Mouse (Mus musculus): Measurements from ENCODE around the gene Kcne2. TPM values are rescaled to one million over a fixed set of nuclear protein-coding genes. Genes with fewer than 3 reads are reported as not detected.

Kcne2 gene
- polyA plus RNA-seq, 1 experiment from 2014 or later: 0.24 TPM

DNA sequence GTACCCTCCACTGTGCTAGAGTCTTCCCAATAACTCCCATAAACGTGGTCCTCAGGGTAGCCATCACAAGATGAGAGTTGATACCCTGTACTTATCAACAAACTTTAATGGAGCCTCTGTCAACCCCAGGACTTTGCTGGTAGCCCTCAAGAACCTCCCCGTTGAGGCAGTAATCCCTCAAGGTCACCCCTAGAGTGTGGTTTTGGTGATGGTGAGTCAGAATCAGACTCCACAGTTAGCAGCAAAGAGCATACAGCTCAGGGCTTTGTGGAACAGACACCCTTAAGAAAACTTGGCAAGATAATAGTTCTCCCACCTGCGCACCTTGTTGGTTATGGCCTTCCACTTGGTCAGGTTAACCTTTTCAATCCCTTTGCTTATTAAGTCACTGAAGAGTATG is 28.2 kb downstream of the Kcne2 start:
- Histone ChIP-seq H3K27me3 (ENCODE audit: control insufficient read depth, insufficient read depth, low read length) (no peaks in the 10 kb centered on the region), H3K9ac (replicated peaks; ENCODE audit: low read depth, low read length) (no peak overlapping the region), H3K4me3 (ENCODE audit: low read depth, low read length) (no peak overlapping the region), H3K36me3 (ENCODE audit: control insufficient read depth, insufficient read depth, low read length) (no peaks in the 10 kb centered on the region), H3K4me2 (ENCODE audit: low read depth, low read length) (no peak overlapping the region), H3K9me3 (ENCODE audit: control insufficient read depth, low read length) (no peaks in the 10 kb centered on the region), H3K4me1 (ENCODE audit: control insufficient read depth, insufficient read depth, low read length) (no peaks in the 10 kb centered on the region), H3K27ac (ENCODE audit: low read depth, low read length) (no peak overlapping the region)
- ATAC-seq (ENCODE audit: low read depth): no peak
- 81% methylated on average over 3 of the region's 3 CpGs for WGBS

DNA sequence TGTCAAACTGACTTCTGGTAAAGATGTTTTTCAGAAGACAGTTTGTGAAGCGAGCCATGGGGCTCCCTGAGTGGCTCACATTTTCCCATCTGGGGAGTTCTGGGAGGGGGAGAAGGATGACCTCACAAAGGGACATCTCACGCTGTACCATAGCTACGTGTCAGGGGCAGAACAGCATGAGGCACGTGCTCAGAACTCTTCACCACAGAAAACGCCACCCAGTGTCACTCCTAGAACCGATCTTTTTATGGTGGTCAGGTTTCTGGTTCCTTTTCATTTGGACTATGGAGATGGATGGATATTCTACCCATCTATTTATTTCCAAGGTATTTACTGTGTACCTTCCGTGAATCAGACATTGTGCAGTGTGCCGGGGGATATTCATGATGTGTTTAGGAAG is 29.2 kb downstream of the Kcne2 start, which contains the start of gene Fam243:
TSS of gene Fam243 (minus strand) at position 101 of the 400 bp plus-strand sequence.
- no peak for ATAC-seq (ENCODE audit: low read depth)
- Histone ChIP-seq H3K4me2 (ENCODE audit: low read depth, low read length) (no peak within 1 kb of the TSS), H3K9ac (replicated peaks; ENCODE audit: low read depth, low read length) (no peak within 1 kb of the TSS), H3K4me3 (ENCODE audit: low read depth, low read length) (no peak within 1 kb of the TSS), H3K27me3 (ENCODE audit: control insufficient read depth, insufficient read depth, low read length) (no peaks in the 10 kb centered on the region), H3K9me3 (ENCODE audit: control insufficient read depth, low read length) (no peaks in the 10 kb centered on the region), H3K36me3 (ENCODE audit: control insufficient read depth, insufficient read depth, low read length) (no peaks in the 10 kb centered on the region), H3K4me1 (ENCODE audit: control insufficient read depth, insufficient read depth, low read length) (no peaks in the 10 kb centered on the region), H3K27ac (ENCODE audit: low read depth, low read length) (no peak within 1 kb of the TSS)
- 90% methylated on average over 8 of the region's 8 CpGs for WGBS

DNA sequence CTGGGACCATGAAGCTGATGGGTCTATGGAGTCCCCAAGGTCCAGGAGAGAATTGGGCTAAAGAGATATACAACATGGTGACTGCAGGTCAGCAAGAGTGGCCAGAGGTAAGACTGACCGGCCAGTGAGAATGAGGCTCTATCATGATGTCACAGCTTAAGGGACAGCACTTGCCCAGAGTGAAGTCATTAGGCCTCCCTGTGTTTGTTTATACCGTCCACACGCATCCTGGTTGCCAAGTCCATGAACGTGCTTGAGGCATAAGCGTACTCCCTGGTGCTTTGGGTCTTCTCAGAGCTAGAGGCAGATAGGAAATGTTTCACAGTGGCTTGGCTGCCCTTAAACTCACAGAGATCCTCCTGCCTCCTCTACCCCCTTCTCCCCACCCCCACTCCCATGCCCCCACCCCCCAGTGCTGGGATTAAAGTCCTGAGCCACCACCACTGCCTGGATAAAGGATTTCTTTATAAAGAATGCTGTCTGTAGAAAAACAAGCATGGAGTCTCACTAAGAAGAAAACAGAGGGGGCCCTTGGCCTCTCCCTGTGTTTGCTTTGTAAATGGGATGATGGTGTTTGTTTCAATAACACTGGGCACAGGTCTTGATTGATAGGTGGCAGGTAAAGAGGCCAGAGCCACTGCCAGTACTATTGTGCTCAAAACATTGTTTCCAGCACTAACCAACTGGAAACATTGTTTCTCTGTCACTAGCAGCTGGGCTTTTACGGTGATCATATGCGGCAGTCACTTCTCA is 32.3 kb downstream of the Kcne2 start:
- Histone ChIP-seq H3K4me1 (ENCODE audit: control insufficient read depth, insufficient read depth, low read length) (no peaks in the 10 kb centered on the region), H3K4me3 (ENCODE audit: low read depth, low read length) (no peak overlapping the region), H3K9ac (replicated peaks; ENCODE audit: low read depth, low read length) (no peak overlapping the region), H3K27ac (ENCODE audit: low read depth, low read length) (no peak overlapping the region), H3K4me2 (ENCODE audit: low read depth, low read length) (no peak overlapping the region), H3K27me3 (ENCODE audit: control insufficient read depth, insufficient read depth, low read length) (no peaks in the 10 kb centered on the region), H3K36me3 (ENCODE audit: control insufficient read depth, insufficient read depth, low read length) (no peaks in the 10 kb centered on the region), H3K9me3 (ENCODE audit: control insufficient read depth, low read length) (no peaks in the 10 kb centered on the region)
- ATAC-seq (ENCODE audit: low read depth): no peak
- 30% methylated on average over 7 of the region's 7 CpGs for WGBS

DNA sequence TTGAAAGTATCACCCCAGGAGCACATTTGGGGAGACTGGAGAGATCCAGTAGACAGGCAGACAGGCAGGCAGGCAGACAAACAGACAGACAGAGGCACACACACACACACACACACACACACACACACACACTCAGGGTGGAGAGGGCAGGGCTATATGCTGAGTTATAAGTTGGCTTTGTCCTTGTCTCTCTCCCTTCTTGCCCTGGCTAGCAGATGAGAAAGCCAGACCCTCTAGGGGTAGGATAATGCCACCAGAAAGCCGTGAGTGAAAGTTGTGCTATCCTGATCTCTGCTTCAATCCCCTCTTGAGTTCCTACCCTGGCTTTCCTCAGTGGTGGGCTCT is 32.8 kb downstream of the Kcne2 start:
- no peaks in the 10 kb centered on the region for H3K4me1 ChIP-seq (ENCODE audit: control insufficient read depth, insufficient read depth, low read length)
- H3K36me3 ChIP-seq (ENCODE audit: control insufficient read depth, insufficient read depth, low read length): no peaks in the 10 kb centered on the region
- 53% methylated on average over 1 of the region's 1 CpGs for WGBS
- no peak for ATAC-seq (ENCODE audit: low read depth)
- H3K9ac ChIP-seq (replicated peaks; ENCODE audit: low read depth, low read length): no peak overlapping the region
- H3K9me3 ChIP-seq (ENCODE audit: control insufficient read depth, low read length): no peaks in the 10 kb centered on the region
- no peaks in the 10 kb centered on the region for H3K27me3 ChIP-seq (ENCODE audit: control insufficient read depth, insufficient read depth, low read length)
- H3K4me2 ChIP-seq (ENCODE audit: low read depth, low read length): no peak overlapping the region
- H3K27ac ChIP-seq (ENCODE audit: low read depth, low read length): no peak overlapping the region
- no peak overlapping the region for H3K4me3 ChIP-seq (ENCODE audit: low read depth, low read length)

DNA sequence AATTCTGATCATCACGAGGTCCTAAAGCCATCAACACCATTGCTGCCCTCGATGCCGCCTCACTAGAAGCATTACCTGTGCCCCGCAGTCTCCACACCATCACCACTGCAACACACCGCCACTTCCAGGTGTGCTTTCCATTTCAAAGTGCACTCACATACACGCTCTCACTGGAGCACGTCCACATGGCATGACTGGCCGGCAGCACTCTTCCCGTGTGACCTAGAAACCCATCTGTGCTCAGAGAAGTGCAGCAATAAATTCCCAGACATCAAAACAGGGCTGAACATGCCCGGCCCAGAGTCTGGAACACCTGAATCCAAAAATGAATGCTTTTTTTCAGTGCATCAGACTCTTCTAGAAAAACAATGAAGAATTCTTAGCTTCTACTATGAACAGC is 35.7 kb downstream of the Kcne2 start:
- no peaks in the 10 kb centered on the region for H3K27me3 ChIP-seq (ENCODE audit: control insufficient read depth, insufficient read depth, low read length)
- no peaks in the 10 kb centered on the region for H3K36me3 ChIP-seq (ENCODE audit: control insufficient read depth, insufficient read depth, low read length)
- no peaks in the 10 kb centered on the region for H3K4me1 ChIP-seq (ENCODE audit: control insufficient read depth, insufficient read depth, low read length)
- no peak overlapping the region for H3K4me3 ChIP-seq (ENCODE audit: low read depth, low read length)
- WGBS: 85% methylated on average over 10 of the region's 10 CpGs
- H3K4me2 ChIP-seq (ENCODE audit: low read depth, low read length): no peak overlapping the region
- no peaks in the 10 kb centered on the region for H3K9me3 ChIP-seq (ENCODE audit: control insufficient read depth, low read length)
- H3K27ac ChIP-seq (ENCODE audit: low read depth, low read length): no peak overlapping the region
- ATAC-seq (ENCODE audit: low read depth): no peak
- H3K9ac ChIP-seq (replicated peaks; ENCODE audit: low read depth, low read length): no peak overlapping the region

DNA sequence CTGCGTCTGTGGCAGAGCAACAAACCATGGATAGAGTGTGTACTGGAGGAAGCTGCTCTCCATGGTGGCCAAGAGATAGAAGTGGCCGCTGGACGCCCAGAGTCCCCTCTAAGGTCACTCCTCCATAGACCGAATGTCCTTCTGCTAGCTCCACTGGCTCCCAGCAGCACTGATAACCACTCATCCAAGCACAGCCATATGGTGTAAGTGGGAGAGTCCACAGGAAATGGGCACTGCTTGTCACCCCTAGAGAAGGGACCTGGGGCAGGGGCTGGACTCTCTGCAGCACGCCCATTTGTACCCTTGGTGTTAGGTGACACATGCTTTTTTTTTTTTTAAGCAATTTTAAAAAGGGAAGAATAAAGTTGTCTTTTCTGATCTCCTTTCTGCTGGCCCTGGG is 38.8 kb downstream of the Kcne2 start:
- Histone ChIP-seq H3K27ac (ENCODE audit: low read depth, low read length) (no peak overlapping the region), H3K9me3 (ENCODE audit: control insufficient read depth, low read length) (no peaks in the 10 kb centered on the region), H3K36me3 (ENCODE audit: control insufficient read depth, insufficient read depth, low read length) (no peaks in the 10 kb centered on the region), H3K4me3 (ENCODE audit: low read depth, low read length) (no peak overlapping the region), H3K4me2 (ENCODE audit: low read depth, low read length) (no peak overlapping the region), H3K9ac (replicated peaks; ENCODE audit: low read depth, low read length) (no peak overlapping the region), H3K4me1 (ENCODE audit: control insufficient read depth, insufficient read depth, low read length) (no peaks in the 10 kb centered on the region), H3K27me3 (ENCODE audit: control insufficient read depth, insufficient read depth, low read length) (no peaks in the 10 kb centered on the region)
- ATAC-seq (ENCODE audit: low read depth): no peak
- WGBS: 86% methylated on average over 5 of the region's 5 CpGs

DNA sequence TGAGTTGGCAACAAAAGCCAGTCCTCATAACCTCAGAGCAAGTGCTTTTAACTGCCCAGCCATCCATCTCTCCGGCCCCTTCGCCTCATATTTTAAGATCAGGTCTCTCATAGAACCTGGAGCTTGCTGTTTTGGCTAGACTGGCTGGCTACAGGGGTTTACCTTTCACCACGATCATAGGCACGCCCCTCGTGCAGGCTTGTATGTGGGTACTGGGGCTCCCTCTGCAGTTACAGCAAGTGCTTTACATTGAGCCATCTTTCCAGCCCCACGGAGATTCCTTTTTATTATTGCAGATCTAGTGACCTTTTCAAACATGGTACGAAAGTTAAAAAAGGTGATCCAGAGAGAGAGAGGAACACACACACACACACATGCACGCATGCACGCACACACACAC is 42.4 kb downstream of the Kcne2 start:
- Histone ChIP-seq H3K4me1 (ENCODE audit: control insufficient read depth, insufficient read depth, low read length) (no peaks in the 10 kb centered on the region), H3K4me3 (ENCODE audit: low read depth, low read length) (no peak overlapping the region), H3K9me3 (ENCODE audit: control insufficient read depth, low read length) (no peaks in the 10 kb centered on the region), H3K4me2 (ENCODE audit: low read depth, low read length) (no peak overlapping the region), H3K27me3 (ENCODE audit: control insufficient read depth, insufficient read depth, low read length) (no peaks in the 10 kb centered on the region), H3K9ac (replicated peaks; ENCODE audit: low read depth, low read length) (no peak overlapping the region), H3K36me3 (ENCODE audit: control insufficient read depth, insufficient read depth, low read length) (no peaks in the 10 kb centered on the region), H3K27ac (ENCODE audit: low read depth, low read length) (no peak overlapping the region)
- WGBS: 60% methylated on average over 9 of the region's 9 CpGs
- no peak for ATAC-seq (ENCODE audit: low read depth)

DNA sequence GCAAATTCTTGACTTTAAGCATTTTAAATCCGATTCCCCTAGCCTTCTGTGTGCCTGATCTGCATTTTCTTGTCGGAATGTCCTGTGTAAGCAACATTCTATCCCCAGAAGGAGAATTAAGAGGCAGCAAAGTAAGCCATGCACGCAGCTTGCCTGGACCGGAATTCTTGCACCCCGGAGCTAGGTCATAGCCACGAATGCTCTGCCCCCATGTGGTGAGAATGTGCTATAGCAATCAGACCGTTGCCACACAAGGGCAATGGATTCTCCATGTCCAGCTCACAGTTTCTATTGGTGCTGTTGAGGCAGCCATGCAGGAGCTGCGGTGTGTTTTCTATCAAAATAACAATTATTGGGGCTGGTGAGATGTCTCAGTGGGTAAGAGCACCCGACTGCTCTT is 44.1 kb downstream of the Kcne2 start:
- no peak overlapping the region for H3K4me2 ChIP-seq (ENCODE audit: low read depth, low read length)
- no peak overlapping the region for H3K4me3 ChIP-seq (ENCODE audit: low read depth, low read length)
- WGBS: 11% methylated on average over 9 of the region's 9 CpGs
- no peak overlapping the region for H3K9ac ChIP-seq (replicated peaks; ENCODE audit: low read depth, low read length)
- no peaks in the 10 kb centered on the region for H3K27me3 ChIP-seq (ENCODE audit: control insufficient read depth, insufficient read depth, low read length)
- H3K9me3 ChIP-seq (ENCODE audit: control insufficient read depth, low read length): no peaks in the 10 kb centered on the region
- H3K4me1 ChIP-seq (ENCODE audit: control insufficient read depth, insufficient read depth, low read length): no peaks in the 10 kb centered on the region
- ATAC-seq (ENCODE audit: low read depth): 0 out of 2 replicates have a peak, but pooled peaks have one; percentile 38
- H3K27ac ChIP-seq (ENCODE audit: low read depth, low read length): no peak overlapping the region
- no peaks in the 10 kb centered on the region for H3K36me3 ChIP-seq (ENCODE audit: control insufficient read depth, insufficient read depth, low read length)

DNA sequence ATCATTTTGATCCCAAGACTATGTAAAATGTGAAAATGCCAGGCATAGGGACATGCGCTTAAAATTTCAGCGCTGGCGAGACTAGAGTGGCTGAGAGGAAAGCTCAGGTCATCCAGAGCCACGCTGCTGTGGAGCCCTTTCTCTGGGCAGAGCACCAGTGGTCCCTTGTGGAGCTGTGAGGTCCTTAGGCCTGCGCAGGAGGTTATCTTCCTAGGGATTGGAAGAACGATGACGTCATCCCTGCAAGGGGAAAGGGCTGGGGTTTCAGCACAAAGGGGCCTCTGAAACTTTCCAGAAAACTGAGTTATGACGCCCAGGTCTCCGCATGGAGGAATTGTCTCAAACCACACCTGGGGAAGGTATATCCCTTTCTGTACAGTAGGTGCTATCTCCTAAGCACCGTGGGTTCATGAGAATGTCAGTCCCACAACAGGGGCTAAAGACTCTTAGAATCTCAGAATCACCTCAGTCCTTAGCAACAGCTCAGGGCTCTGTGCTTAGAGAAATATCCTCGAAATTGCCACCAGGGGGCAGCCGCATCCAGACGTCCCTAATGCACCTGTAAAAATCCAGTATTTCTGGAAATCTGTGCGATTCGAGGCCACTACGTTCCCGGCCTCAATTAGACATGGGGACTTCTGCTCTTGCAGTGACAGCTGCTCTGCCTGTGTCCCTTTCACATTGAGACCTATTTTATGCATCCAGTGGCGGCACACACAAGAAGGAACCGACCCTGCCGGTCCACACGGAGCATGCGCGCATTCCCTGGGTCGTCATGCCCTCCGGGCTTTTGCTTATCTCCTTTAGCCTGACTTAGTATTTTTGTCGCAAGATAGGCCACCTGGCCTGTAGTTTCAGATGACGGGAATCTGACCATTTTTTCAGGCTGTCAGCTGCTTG is 48.7 kb downstream of the Kcne2 start:
- Histone ChIP-seq H3K4me3 (ENCODE audit: low read depth, low read length) (peak overlapping the region; percentile 16), H3K4me2 (ENCODE audit: low read depth, low read length) (peak overlapping the region; percentile 34; the same call in 1 of the 2 replicates), H3K36me3 (ENCODE audit: control insufficient read depth, insufficient read depth, low read length) (no peaks in the 10 kb centered on the region), H3K4me1 (ENCODE audit: control insufficient read depth, insufficient read depth, low read length) (no peaks in the 10 kb centered on the region), H3K9ac (replicated peaks; ENCODE audit: low read depth, low read length) (no peak overlapping the region), H3K27me3 (ENCODE audit: control insufficient read depth, insufficient read depth, low read length) (no peaks in the 10 kb centered on the region), H3K9me3 (ENCODE audit: control insufficient read depth, low read length) (no peaks in the 10 kb centered on the region), H3K27ac (ENCODE audit: low read depth, low read length) (no peak overlapping the region)
- ATAC-seq (ENCODE audit: low read depth): peak; percentile 77; the same call in 1 of the 2 replicates
- 26% methylated on average over 27 of the region's 27 CpGs for WGBS

Measured in neural tube, embryonic 14.5 days (tissue).